Mouse (Mus musculus) hindbrain, postnatal 0 days (tissue): ENCODE data around the gene Edem2. TPM values are rescaled to one million over a fixed set of nuclear protein-coding genes. Genes with fewer than 3 reads are reported as not detected.

ENCODE experiments used
- ATAC-seq: fragments of 200-750 bp; cut with Nextera tagmentation; 2 replicates; pipeline ENCODE4 v1.8.0; 2017; ENCODE audit warnings: mild to moderate bottlenecking, moderate TSS enrichment, moderate library complexity
- DNase-seq: peaks from one replicate; pipeline ENCODE4 v3.0.0-alpha.2; 2015; ENCODE audit warnings: low spot score
- H3K27ac ChIP-seq: fragments of 300-500 bp; sonication (generic); 2 replicates; pipeline ENCODE4 v1.5.1; 2014; ENCODE audit warnings: mild to moderate bottlenecking
- H3K27me3 ChIP-seq: fragments of 300-500 bp; sonication (generic); 2 replicates; pipeline ENCODE4 v1.6.1; 2014; ENCODE audit warnings: low read length, mixed read lengths; ENCODE audit not compliant: insufficient read depth
- H3K36me3 ChIP-seq: fragments of 300-500 bp; sonication (generic); 2 replicates; pipeline ENCODE4 v1.6.1; 2014; ENCODE audit warnings: low read length, mixed read lengths; ENCODE audit not compliant: insufficient read depth
- H3K4me1 ChIP-seq: fragments of 300-500 bp; sonication (generic); 2 replicates; pipeline ENCODE4 v1.6.1; 2014; ENCODE audit warnings: antibody characterized with exemption, low read length, mixed read lengths; ENCODE audit not compliant: insufficient read depth
- H3K4me2 ChIP-seq: fragments of 300-500 bp; sonication (generic); 2 replicates; pipeline ENCODE4 v1.6.1; 2014; ENCODE audit warnings: low read depth, mild to moderate bottlenecking, low read length, moderate library complexity, mixed read lengths
- H3K4me3 ChIP-seq: fragments of 300-500 bp; sonication (generic); 2 replicates; pipeline ENCODE4 v1.5.1; 2014; ENCODE audit warnings: low read length
- H3K9ac ChIP-seq: fragments of 300-500 bp; sonication (generic); replicated peaks from 2 replicates; pipeline ENCODE4 v1.6.1; 2014; ENCODE audit warnings: mild to moderate bottlenecking, low read length, moderate library complexity, mixed read lengths
- H3K9me3 ChIP-seq: fragments of 300-500 bp; sonication (generic); 2 replicates; pipeline ENCODE4 v1.6.1; 2016; ENCODE audit warnings: low read length, mixed read lengths
- CTCF ChIP-seq: IDR thresholded peaks from 2 replicates; pipeline ENCODE4 v1.5.1; 2016; ENCODE audit warnings: antibody characterized with exemption, control low read depth, low read depth
- WGBS: fragments of 180-500 bp; shearing (Covaris S2); extraction: QIAGEN DNeasy Blood & Tissue Kit; methylation state at CpG from one replicate; pipeline ENCODE4 v1.1.7; 2014; 5-methylcytosine and 5-hydroxymethylcytosine counted together
- polyA plus RNA-seq: library from polyadenylated mRNA; unstranded; fragments of >200 nt; fragmentation: Nextera tagmentation; extraction: Ambion mirVana; gene quantifications from 2 replicates; pipeline ENCODE4 v1.2.1, GENCODE M21; 2015
- total RNA-seq: library from RNA; depleted of rRNA; stranded (reverse); fragments of >200 nt; gene quantifications from 2 replicates; pipeline ENCODE4 v1.2.3, GENCODE M21; 2014

Gene Edem2
- total and polyA plus RNA-seq, 2 experiments from 2014 or later: 27.9 to 40.7 TPM

DNA sequence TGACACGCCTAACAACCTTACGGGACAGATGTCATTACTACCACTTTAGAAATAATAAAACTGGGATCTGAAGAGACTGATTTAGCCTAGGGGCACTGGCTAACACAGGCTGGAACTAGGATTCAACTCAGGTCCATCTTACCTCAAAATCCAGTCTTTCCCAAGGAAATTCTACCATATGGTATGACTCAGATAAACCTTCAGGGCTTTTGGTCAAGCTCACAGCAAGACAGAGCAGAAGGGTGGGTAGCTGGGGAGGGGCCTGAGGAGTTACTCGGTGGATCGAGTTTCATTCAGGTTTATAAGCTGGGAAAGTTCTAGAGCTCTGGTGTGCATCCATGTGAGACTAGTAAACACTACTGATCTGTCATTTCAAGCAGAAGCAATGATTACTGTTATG lies 40.1 kb downstream of the Edem2 start:
- Histone ChIP-seq H3K4me3 (no peak overlapping the region), H3K27ac (no peak overlapping the region), H3K9ac (no peak overlapping the region), H3K36me3 (0 out of 2 replicates have a peak, but pooled peaks cover 3% of the 10 kb centered on the region), H3K27me3 (no peaks in the 10 kb centered on the region), H3K9me3 (no peaks in the 10 kb centered on the region), H3K4me2 (no peak overlapping the region), H3K4me1 (no peaks in the 10 kb centered on the region; the same call in 1 of the 2 replicates)
- ATAC-seq (no peak), DNase-seq (no peak)
- WGBS: 87% methylated on average over 4 of the region's 4 CpGs
- TF ChIP-seq CTCF: no peak

DNA sequence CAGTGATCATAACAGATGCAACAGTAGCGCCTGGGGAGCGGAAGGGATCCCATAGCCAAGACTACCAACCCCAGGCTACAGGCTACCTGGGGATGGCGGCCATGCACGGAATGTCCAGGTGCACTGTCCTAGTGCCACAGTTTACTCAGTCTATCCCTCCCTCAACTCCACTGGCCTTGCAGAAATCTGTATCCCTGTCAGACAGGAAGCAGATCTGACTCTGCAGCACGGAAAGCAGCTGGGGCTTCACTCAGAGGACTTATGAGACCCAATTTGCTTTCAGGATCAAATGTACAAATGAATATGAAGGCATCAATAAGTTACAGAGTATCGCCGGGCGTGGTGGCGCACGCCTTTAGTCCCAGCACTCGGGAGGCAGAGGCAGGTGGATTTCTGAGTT lies 41.5 kb downstream of the Edem2 start:
- ATAC-seq (no peak), DNase-seq (no peak)
- Histone ChIP-seq H3K9ac (no peak overlapping the region), H3K4me2 (no peak overlapping the region), H3K4me3 (no peak overlapping the region), H3K27me3 (no peaks in the 10 kb centered on the region), H3K4me1 (no peaks in the 10 kb centered on the region; the same call in 1 of the 2 replicates), H3K9me3 (no peaks in the 10 kb centered on the region), H3K27ac (no peak overlapping the region), H3K36me3 (0 out of 2 replicates have a peak, but pooled peaks cover 3% of the 10 kb centered on the region)
- 96% methylated on average over 11 of the region's 11 CpGs for WGBS
- TF ChIP-seq CTCF: no peak

DNA sequence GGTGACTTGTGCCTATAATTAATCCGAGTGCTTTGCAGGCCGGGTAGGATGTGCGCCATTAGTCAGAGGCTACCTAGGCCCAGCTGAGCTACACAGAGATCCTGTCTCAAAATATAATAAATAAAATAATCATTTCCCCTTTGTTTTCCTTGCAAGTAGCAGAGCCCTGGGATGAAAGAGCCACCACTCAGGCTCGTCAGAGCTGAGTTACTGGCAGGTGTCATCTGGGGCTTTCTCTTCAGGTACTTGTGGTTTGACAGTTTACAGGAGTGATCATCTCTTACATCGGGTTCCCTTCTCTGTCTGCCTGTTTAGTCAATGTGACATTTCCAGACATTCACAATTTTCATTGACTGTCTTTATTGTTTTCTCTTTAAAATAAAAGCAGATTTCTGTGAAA lies 42.7 kb downstream of the Edem2 start:
- WGBS: 82% methylated on average over 5 of the region's 5 CpGs
- Histone ChIP-seq H3K27me3 (no peaks in the 10 kb centered on the region), H3K9me3 (no peaks in the 10 kb centered on the region), H3K4me3 (no peak overlapping the region), H3K36me3 (0 out of 2 replicates have a peak, but pooled peaks cover 3% of the 10 kb centered on the region), H3K4me1 (no peaks in the 10 kb centered on the region; the same call in 1 of the 2 replicates), H3K27ac (no peak overlapping the region), H3K4me2 (no peak overlapping the region), H3K9ac (no peak overlapping the region)
- ATAC-seq: no peak
- TF ChIP-seq CTCF: no peak
- no peak for DNase-seq

DNA sequence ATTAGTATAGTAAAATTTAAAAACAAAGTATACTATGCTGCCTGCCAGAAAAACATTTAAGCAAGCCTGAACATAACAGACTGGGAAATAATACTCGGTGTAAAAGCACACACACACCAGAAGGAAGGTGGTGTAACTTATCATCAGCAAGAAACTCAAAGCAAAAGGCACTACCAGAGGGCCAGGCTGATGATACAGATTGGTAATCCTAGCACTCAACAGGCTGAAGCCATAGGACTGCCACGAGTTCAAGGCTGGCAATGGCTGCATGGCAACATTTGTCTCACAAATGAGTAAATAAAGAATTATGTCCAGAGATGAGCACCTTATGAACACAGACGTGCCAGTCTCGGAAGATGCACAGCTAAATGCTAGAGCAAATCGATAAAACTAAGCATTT lies 45.5 kb downstream of the Edem2 start:
- no peak overlapping the region for H3K4me2 ChIP-seq
- DNase-seq: no peak
- ATAC-seq: no peak
- no peak overlapping the region for H3K9ac ChIP-seq
- peaks cover 5% of the 10 kb centered on the region; the same call in 1 of the 2 replicates for H3K4me1 ChIP-seq
- no peak for TF ChIP-seq CTCF
- 94% methylated on average over 5 of the region's 5 CpGs for WGBS
- no peaks in the 10 kb centered on the region for H3K9me3 ChIP-seq
- H3K36me3 ChIP-seq: 0 out of 2 replicates have a peak, but pooled peaks cover 3% of the 10 kb centered on the region
- no peak overlapping the region for H3K27ac ChIP-seq
- H3K27me3 ChIP-seq: no peaks in the 10 kb centered on the region
- no peak overlapping the region for H3K4me3 ChIP-seq

DNA sequence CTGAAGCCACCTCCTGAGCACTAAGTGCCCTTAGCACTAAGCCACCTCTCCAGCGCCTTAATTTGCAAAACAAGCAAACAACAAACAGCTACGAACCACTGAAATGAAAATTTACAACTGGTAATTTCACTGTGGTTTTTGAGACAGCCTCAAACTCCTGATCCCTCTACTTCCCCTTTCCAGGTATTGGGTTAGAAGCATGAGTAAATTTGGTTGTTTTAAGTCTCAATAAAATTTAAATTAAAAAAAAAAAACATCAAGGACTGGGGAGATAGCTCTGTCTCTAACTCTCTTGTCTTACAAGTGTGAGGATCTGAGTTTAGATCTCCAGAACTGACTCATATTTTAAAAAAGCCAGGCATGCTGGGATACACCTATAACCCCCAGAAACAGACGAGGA lies 46.1 kb downstream of the Edem2 start:
- no peak overlapping the region for H3K4me3 ChIP-seq
- H3K27me3 ChIP-seq: no peaks in the 10 kb centered on the region
- no peak for TF ChIP-seq CTCF
- peaks cover 5% of the 10 kb centered on the region; the same call in 1 of the 2 replicates for H3K4me1 ChIP-seq
- DNase-seq: no peak
- no peak overlapping the region for H3K9ac ChIP-seq
- no peaks in the 10 kb centered on the region for H3K9me3 ChIP-seq
- 0 out of 2 replicates have a peak, but pooled peaks cover 3% of the 10 kb centered on the region for H3K36me3 ChIP-seq
- H3K4me2 ChIP-seq: no peak overlapping the region
- 68% methylated on average over 3 of the region's 3 CpGs for WGBS
- no peak overlapping the region for H3K27ac ChIP-seq
- ATAC-seq: no peak

DNA sequence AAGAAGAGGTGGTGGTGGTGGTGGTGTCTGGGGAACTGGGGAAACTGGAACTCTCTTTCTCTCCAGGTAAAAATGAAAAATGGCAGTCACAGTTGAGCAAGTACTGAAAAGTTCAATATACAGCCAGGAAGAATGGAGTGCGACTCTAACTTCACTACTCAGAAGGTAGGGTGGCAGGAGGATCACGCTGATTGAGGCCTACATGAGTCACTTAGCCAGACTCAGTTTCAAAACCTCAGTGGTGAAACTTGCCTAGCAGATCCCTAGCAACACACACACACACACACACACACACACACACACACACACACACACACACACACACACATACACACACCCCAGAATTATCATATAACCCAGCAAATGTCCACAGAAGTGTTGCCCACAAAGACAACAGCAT lies 47.4 kb downstream of the Edem2 start:
- Histone ChIP-seq H3K4me1 (peaks cover 5% of the 10 kb centered on the region; the same call in 1 of the 2 replicates), H3K9ac (no peak overlapping the region), H3K27ac (no peak overlapping the region), H3K4me3 (no peak overlapping the region), H3K9me3 (no peaks in the 10 kb centered on the region), H3K27me3 (no peaks in the 10 kb centered on the region), H3K36me3 (0 out of 2 replicates have a peak, but pooled peaks cover 3% of the 10 kb centered on the region), H3K4me2 (no peak overlapping the region)
- no peak for ATAC-seq
- 82% methylated on average over 2 of the region's 2 CpGs for WGBS
- DNase-seq: no peak
- TF ChIP-seq CTCF: no peak

DNA sequence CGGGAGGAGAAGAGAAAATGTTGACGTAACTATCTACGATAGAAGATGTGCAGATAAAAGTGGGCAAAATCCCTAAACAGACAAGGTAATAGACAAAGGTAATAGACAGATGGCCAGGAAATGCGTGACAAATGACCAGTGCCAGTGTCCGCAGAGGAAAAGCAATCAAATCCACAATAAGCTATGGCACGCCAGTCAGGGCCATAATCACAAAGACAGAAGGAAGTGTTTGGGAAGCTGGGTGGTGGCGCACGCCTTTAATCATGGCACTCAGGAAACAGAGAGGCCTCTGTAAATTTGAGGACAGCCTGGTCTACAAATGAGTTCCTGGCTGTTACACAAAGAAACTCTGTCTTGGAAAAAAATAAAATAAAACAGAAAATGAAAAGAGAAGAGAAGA lies 48.1 kb downstream of the Edem2 start:
- H3K9ac ChIP-seq: no peak overlapping the region
- 72% methylated on average over 8 of the region's 8 CpGs for WGBS
- no peaks in the 10 kb centered on the region for H3K9me3 ChIP-seq
- no peak for TF ChIP-seq CTCF
- H3K4me1 ChIP-seq: peaks cover 5% of the 10 kb centered on the region; the same call in 1 of the 2 replicates
- no peak for DNase-seq
- ATAC-seq: no peak
- no peak overlapping the region for H3K4me2 ChIP-seq
- H3K27me3 ChIP-seq: no peaks in the 10 kb centered on the region
- no peak overlapping the region for H3K27ac ChIP-seq
- no peak overlapping the region for H3K4me3 ChIP-seq
- H3K36me3 ChIP-seq: 0 out of 2 replicates have a peak, but pooled peaks cover 3% of the 10 kb centered on the region
